Mouse (Mus musculus) small intestine, adult 2 months (tissue): Measurements from ENCODE around the gene Macrod1.

ENCODE experiments used
- CTCF ChIP-seq: fragments of 200-500 bp; IDR thresholded peaks from 2 replicates; pipeline ENCODE4 v1.5.1; 2012; ENCODE audit warnings: low read depth, mild to moderate bottlenecking, control low read depth, inconsistent platforms, low read length, moderate library complexity, mixed read lengths; ENCODE audit not compliant: insufficient replicate concordance, insufficient read length; ENCODE audit errors: extremely low read depth
- POLR2A ChIP-seq: fragments of 200-500 bp; IDR thresholded peaks from 2 replicates; pipeline ENCODE4 v1.6.1; 2012; ENCODE audit warnings: low read depth, mild to moderate bottlenecking, control low read depth, inconsistent platforms, low read length, moderate library complexity

DNA sequence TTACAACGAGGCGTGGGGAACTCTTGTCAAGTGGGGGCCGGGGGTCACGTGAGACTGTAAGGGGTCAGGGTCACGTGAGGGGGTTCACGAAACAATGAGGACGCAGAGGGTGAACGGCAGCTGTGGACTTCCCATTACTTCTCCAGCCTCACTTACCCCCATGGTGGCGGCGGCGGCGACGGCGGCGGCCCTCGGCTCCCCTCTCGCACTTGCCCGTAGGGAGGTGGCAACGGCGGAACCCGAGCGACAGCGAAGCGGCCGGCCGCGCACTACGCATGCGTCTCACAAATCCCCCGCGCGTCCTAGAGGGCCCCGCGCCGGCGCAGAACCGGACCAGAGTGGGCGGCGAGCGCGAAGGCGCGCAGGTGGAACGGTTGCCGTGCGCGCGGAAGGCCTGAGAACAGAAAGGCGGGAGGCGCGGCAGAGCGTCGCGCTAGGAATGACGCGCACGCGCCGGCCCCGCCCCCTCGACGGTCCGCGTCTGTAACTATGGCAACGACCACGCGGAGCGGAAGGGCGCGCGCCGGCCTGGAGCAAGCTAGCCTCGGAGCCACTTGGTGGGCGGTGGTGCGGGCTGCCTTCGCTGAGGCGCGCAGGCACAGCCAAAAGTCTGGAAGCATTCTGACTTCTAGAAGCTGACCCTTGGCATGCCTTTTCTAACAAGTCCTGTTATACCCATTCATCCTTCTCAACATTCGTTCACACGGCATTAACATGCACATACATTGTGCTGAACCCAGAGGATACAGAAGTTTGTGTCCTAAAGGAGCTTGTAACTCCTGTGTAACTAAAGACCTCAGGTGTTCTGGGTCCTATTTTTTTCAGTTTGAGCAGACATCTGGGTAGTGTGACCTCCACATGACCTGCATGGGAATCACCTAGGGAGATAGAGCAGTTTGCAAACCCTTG lies 184.4 kb downstream of the Macrod1 start, which contains the start of gene Naa40:
- TF ChIP-seq CTCF (no peak), POLR2A (no peak)
